Mouse (Mus musculus) limb, embryonic 14.5 days (tissue): ENCODE data around the gene Uqcc3. TPM values are rescaled to one million over a fixed set of nuclear protein-coding genes. Genes with fewer than 3 reads are reported as not detected.
"Not testable (repeated sequence)": the region's sequence is repeated elsewhere in the genome, so short reads cannot be mapped to it uniquely, and the experiment has no call there.

Source experiments
- ATAC-seq: fragments of 200-750 bp; cut with Nextera tagmentation; 2 replicates; pipeline ENCODE4 v1.8.0; 2017; ENCODE audit warnings: low read depth, moderate number of reproducible peaks, moderate TSS enrichment; ENCODE audit not compliant: low FRiP score
- DNase-seq: peaks from one replicate; pipeline ENCODE4 v3.0.0-alpha.2; 2015; ENCODE audit warnings: low spot score
- H3K27ac ChIP-seq: fragments of 300-500 bp; sonication (generic); replicated peaks from 2 replicates; pipeline ENCODE4 v1.5.1; 2014; ENCODE audit warnings: low read depth, mild to moderate bottlenecking, low read length, moderate library complexity, mixed read lengths
- H3K27me3 ChIP-seq: fragments of 300-500 bp; sonication (generic); 2 replicates; pipeline ENCODE4 v1.6.1; 2014; ENCODE audit warnings: low read length, mixed read lengths; ENCODE audit not compliant: control insufficient read depth, insufficient read depth
- H3K36me3 ChIP-seq: fragments of 300-500 bp; sonication (generic); 2 replicates; pipeline ENCODE4 v1.6.1; 2014; ENCODE audit warnings: mild to moderate bottlenecking, low read length, moderate library complexity, mixed read lengths; ENCODE audit not compliant: control insufficient read depth, insufficient read depth
- H3K4me1 ChIP-seq: fragments of 300-500 bp; sonication (generic); 2 replicates; pipeline ENCODE4 v1.6.1; 2014; ENCODE audit warnings: antibody characterized with exemption, low read length, mixed read lengths; ENCODE audit not compliant: control insufficient read depth, insufficient read depth
- H3K4me2 ChIP-seq: fragments of 300-500 bp; sonication (generic); replicated peaks from 2 replicates; pipeline ENCODE4 v1.6.1; 2014; ENCODE audit warnings: low read depth, mild to moderate bottlenecking, low read length, moderate library complexity; ENCODE audit not compliant: severe bottlenecking
- H3K4me3 ChIP-seq: fragments of 300-500 bp; sonication (generic); replicated peaks from 2 replicates; pipeline ENCODE4 v1.5.1; 2014; ENCODE audit warnings: low read length
- H3K9ac ChIP-seq: fragments of 300-500 bp; sonication (generic); 2 replicates; pipeline ENCODE4 v1.6.1; 2014; ENCODE audit warnings: mild to moderate bottlenecking, low read depth, low read length, moderate library complexity; ENCODE audit not compliant: severe bottlenecking
- H3K9me3 ChIP-seq: fragments of 300-500 bp; sonication (generic); 2 replicates; pipeline ENCODE4 v1.6.1; 2016; ENCODE audit warnings: low read length; ENCODE audit not compliant: control insufficient read depth
- POLR2A ChIP-seq: fragments of 200-500 bp; IDR thresholded peaks from 2 replicates; pipeline ENCODE4 v1.8.0; 2012; ENCODE audit warnings: inconsistent platforms, mild to moderate bottlenecking, moderate library complexity, borderline replicate concordance; ENCODE audit not compliant: insufficient read depth, insufficient read length; ENCODE audit errors: extremely low read depth
- WGBS: fragments of 180-500 bp; shearing (Covaris S2); extraction: QIAGEN DNeasy Blood & Tissue Kit; methylation state at CpG from one replicate; pipeline ENCODE4 v1.1.7; 2014; 5-methylcytosine and 5-hydroxymethylcytosine counted together
- polyA plus RNA-seq, 2 experiments: library from polyadenylated mRNA; depleted of rRNA in 1 of 2; stranded (reverse) in 1 of 2; unstranded in 1 of 2; fragments of >200 nt; fragmentation: Nextera tagmentation in 1 of 2; extraction: Ambion mirVana in 1 of 2; gene quantifications; 2 replicates each; pipeline versions ENCODE4 v1.2.1 to v1.2.3; 2012 to 2014

Uqcc3 gene
- polyA plus RNA-seq, 2 experiments: 51.3 to 65.9 TPM

DNA sequence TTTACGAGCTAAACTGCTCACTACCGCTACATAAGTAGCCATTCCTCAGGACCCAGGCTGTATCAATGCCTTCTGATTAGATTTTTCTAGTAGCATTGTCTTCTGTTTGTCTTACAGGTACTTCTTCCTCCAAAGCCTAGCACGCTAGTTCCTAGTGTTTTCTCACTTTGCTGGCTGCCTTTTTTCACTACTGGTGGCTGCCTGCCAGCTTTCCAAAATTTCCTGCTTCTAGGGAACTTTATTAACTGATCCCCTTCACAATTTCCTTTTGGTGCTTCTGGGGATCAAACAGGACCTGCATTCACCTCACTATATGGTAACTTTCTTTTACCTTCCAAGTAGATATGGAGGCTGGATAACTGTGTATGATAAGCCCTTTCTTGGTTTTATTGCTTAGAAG, 18.4 kb upstream of the Uqcc3 start:
- 0 out of 2 replicates have a peak overlapping the region, but pooled peaks have one; percentile 78 for H3K27ac ChIP-seq
- no peak for ATAC-seq
- peaks cover 13% of the 10 kb centered on the region for H3K4me1 ChIP-seq
- 25% methylated on average over 3 of the region's 3 CpGs for WGBS
- TF ChIP-seq POLR2A: no peak
- H3K36me3 ChIP-seq: peaks cover 52% of the 10 kb centered on the region
- H3K4me3 ChIP-seq: peak overlapping the region; percentile 95
- H3K9me3 ChIP-seq: no peaks in the 10 kb centered on the region
- no peaks in the 10 kb centered on the region for H3K27me3 ChIP-seq
- peak overlapping the region; percentile 86 for H3K4me2 ChIP-seq
- peak overlapping the region; percentile 91 for H3K9ac ChIP-seq
- no peak for DNase-seq

DNA sequence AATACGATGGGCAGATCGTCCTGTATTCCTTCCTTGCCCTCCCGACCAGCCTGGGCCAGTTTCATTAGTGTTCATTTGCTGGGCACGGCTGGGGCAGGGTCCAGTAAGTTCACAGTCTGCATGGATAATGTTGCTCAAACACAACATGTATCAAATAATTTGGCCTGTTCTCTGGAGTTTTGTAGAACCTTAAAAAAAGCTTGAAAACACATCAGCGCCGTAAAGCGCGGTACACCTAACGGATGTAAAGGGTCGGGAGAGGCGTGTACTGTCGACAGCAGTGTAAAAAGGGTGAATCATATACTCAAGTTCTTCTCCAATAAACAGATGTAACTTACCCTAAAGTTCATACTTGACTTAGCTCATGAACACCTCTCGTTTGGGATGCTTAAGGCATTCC, 17.9 kb upstream of the Uqcc3 start:
- 3% methylated on average over 13 of the region's 13 CpGs for WGBS
- TF ChIP-seq POLR2A: no peak
- Histone ChIP-seq H3K36me3 (peaks cover 47% of the 10 kb centered on the region), H3K9me3 (no peaks in the 10 kb centered on the region), H3K27me3 (no peaks in the 10 kb centered on the region), H3K27ac (peak overlapping the region; percentile 78), H3K9ac (peak overlapping the region; percentile 91), H3K4me1 (peaks cover 16% of the 10 kb centered on the region), H3K4me2 (peak overlapping the region; percentile 86), H3K4me3 (peak overlapping the region; percentile 95)
- DNase-seq (no peak), ATAC-seq (no peak)

DNA sequence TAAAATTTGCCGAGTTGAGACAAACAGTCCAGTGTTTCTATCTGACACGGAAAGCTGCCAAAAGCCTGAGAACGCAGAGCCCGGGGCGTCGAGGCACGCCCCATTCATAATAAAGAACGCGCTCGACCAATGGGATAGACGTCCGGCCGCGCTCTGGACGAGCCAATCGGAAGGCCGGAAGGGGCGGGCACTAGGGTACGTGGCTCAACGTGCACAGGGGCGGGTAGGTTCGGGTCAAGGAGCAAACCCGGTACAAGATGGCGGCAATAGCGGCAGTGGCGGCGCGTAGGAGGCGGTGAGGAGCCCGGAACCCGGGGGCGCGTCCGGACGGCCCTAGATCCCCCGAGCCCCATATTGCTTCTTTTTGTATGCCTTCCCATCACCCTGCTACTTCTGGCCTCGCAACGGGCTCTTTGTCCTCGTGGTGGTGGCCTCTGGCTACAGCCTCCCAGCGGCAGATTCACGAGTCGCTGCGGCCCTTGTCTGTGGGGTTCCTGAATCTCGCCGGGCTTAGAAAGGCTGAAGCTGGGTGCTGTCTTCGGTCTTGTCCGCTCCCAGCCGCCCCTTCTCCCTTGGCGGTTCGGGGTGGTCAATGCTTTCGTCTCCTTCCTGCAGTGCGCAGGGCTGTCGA, 17.3 kb upstream of the Uqcc3 start, which contains the start of gene Ganab:
Ganab (plus strand) TSS at position 207 of the 631 bp plus-strand sequence.
- H3K9me3 ChIP-seq: no peaks in the 10 kb centered on the region
- peak within 1 kb of the TSS; percentile 91 for H3K9ac ChIP-seq
- ATAC-seq (peak; percentile 99), DNase-seq (peak; percentile 99)
- under 1% methylated on average over 53 of the region's 53 CpGs for WGBS
- peak within 1 kb of the TSS; percentile 95 for H3K4me3 ChIP-seq
- H3K4me2 ChIP-seq: peak within 1 kb of the TSS; percentile 86
- H3K36me3 ChIP-seq: peaks cover 41% of the 10 kb centered on the region
- H3K27ac ChIP-seq: peak within 1 kb of the TSS; percentile 78
- TF ChIP-seq POLR2A: 0 out of 2 replicates have a peak, but pooled peaks have one; percentile 39
- H3K4me1 ChIP-seq: peaks cover 19% of the 10 kb centered on the region
- H3K27me3 ChIP-seq: no peaks in the 10 kb centered on the region

DNA sequence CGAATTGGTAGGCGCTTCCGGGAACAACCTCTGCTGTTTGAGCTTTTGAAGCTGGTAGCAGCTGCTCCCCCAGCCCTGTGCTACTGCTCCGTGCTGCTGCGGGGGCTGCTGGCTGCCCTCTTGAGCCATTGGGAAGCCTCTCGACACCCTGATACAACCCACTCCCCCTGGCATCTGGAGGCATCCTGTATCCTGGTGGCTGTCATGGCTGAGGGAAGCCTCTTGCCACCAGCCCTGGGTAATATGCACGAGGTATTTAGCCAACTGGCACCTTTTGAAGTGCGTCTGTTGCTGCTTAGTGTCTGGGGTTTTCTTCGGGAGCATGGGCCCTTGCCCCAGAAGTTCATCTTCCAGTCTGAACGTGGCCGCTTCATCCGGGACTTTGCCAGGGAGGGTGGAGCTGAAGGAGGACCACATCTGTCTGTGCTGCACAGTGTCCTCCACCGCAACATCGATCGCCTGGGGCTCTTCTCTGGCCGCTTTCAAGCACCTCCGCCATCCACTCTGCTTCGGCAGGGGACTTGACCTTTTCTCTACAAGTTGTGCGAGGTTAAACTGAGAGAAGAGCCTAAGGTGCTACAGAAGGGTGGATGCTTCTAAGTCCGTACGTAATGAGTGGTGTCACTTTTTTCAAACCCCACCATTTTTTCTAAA, 16.6 kb upstream of the Uqcc3 start:
- ATAC-seq: peak; percentile 38
- 18% methylated on average over 19 of the region's 21 CpGs for WGBS
- H3K9me3 ChIP-seq: not testable (repeated sequence)

DNA sequence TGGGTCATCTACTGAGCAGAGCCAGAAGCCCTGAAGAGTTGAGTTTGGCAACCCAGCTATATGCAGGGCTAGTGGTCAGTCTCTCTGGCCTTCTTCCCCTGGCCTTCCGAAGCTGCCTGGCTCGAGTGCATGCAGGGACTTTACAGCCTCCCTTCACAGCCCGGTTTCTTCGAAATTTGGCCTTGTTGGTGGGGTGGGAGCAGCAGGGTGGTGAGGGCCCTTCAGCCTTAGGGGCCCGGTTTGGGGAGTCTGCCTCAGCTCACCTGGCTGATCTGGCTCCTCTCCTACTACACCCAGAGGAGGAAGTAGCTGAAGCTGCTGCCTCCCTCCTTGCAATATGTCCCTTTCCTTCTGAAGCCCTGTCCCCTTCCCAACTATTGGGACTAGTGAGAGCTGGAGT, 15.5 kb upstream of the Uqcc3 start:
- 87% methylated on average over 5 of the region's 5 CpGs for WGBS
- not testable (repeated sequence) for H3K4me3 ChIP-seq, DNase-seq, ATAC-seq, H3K4me2 ChIP-seq, H3K9me3 ChIP-seq, H3K27me3 ChIP-seq, H3K9ac ChIP-seq, H3K27ac ChIP-seq
- Histone ChIP-seq H3K4me1 (peaks cover 19% of the 10 kb centered on the region), H3K36me3 (peaks cover 33% of the 10 kb centered on the region)

More for the DNA sequence above, 16.6 kb upstream of the Uqcc3 start:
- H3K27ac ChIP-seq: peak overlapping the region; percentile 78
- peak overlapping the region; percentile 95 for H3K4me3 ChIP-seq
- H3K4me2 ChIP-seq: peak overlapping the region; percentile 86
- peaks cover 36% of the 10 kb centered on the region for H3K36me3 ChIP-seq
- H3K4me1 ChIP-seq: peaks cover 19% of the 10 kb centered on the region
- H3K9ac ChIP-seq: peak overlapping the region; percentile 54
- not testable (repeated sequence) for H3K27me3 ChIP-seq, DNase-seq
